Mouse (Mus musculus) left cerebral cortex, postnatal 4 days (tissue): ENCODE measurements around the gene Atg16l1. TPM values are rescaled to one million over a fixed set of nuclear protein-coding genes. Genes with fewer than 3 reads are reported as not detected.

Source experiments
- DNase-seq: peaks from one replicate; pipeline ENCODE4 v3.0.0-alpha.2; 2022
- intact Hi-C: fragments of 180-260 bp; cut with DNase I; formaldehyde crosslinking; loops from one replicate; pipeline ENCODE4 v1.15.1; 2025
- total RNA-seq, 2 experiments: library from RNA; stranded (reverse); gene quantifications; 2 replicates each; pipeline ENCODE4 v1.2.3; 2021

Atg16l1 gene
- total RNA-seq, 2 experiments from 2014 or later: 79.4 to 83.8 TPM

DNA sequence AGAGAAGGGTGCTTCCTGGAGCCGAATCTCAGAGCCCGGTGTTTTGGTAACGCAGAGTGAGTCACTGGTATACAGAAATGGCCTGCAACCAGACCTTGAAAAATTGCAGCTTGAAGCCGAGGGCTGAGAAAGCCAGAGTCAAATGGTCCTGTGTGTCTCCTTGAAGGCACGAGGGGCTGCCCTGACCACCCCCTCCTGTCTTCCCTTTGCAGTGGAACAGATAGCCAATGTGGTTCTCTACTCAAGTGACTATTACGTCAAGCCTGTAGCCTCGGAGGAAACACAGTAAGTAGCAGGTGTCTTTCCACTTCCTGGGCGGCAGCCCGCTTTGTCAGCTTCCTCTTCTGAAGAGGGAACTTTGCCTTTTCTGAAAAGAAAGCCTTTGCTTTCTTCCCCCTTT lies 72.5 kb downstream of the Atg16l1 start:
- no peak for DNase-seq
- intact Hi-C loops: no loop called here

DNA sequence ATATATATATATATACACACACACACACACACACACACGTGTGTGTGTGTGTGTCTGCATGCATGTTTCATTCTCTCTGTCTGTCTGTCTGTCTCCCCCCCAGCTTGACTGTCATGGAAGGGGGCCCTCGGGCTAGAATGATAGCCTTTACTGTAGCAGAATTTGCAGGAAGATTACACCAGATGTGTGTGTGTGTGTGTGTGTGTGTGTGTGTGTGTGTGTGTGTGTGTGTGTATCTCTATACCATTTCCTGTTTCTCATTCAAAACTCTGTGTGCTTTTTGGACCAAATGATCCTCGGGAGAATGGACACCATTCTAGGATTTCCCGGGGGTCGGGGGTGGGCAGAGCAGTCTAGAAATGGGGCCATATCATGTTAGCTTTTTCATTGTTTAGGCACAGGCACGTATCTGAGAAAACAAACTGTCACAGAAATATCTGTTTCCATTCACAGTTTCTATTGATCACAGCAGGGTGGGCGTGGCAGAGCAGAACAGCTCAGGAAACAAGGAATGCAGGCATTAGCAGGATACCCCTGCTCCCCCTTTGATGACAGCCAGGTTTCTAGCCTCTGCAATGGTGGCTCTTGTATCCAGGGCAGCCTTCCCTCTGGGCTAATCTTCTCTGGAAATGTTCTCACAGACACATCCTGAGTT lies 73.4 kb downstream of the Atg16l1 start:
- no peak for DNase-seq
- intact Hi-C loops: no loop called here

GRCm38 (mm10) chr1:87829621-87830211 lies 74.0 kb downstream of the Atg16l1 start:
- intact Hi-C loops: no loop called here
- no peak for DNase-seq

DNA sequence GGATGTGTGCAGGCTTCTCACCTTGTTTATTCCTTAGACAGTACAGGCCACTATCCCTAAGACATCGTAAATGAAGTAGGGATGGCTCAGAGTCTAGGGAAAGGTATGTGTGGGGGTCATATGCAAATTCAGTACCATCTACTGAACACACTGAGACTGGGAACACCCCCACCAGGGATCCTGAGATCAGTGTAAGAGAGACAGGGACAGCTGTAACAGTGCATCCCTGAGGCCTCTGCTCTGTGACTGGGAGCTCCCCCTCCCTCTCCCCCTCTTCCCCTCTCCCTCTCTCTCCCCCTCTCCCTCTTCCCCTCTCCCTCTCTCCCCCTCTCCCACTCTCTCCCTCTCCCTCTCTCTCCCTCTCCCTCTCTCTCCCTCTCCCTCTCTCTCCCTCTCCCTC lies 80.8 kb downstream of the Atg16l1 start:
- DNase-seq: no peak
- intact Hi-C loops: no loop called here

DNA sequence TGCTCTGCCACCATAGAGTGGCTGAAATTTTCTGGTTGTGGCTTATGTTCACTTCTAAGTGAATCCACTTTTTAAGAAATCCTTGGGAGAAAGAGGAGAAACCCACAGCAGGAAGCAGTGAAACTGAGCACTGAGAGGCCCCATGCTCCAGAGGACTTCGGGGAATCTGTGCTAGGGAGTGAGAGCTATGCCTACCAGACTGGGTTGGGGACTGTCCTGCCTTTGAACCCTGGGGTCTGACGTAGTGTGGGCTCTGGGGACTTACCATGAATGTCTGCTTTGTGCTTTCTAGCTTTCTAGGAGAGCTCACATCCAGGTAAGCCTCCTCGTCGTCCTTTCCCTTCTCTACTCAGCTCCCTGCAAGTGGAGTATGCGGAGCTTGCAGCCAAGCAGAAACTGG lies 81.3 kb downstream of the Atg16l1 start:
- intact Hi-C loops: no loop called here
- DNase-seq: no peak

DNA sequence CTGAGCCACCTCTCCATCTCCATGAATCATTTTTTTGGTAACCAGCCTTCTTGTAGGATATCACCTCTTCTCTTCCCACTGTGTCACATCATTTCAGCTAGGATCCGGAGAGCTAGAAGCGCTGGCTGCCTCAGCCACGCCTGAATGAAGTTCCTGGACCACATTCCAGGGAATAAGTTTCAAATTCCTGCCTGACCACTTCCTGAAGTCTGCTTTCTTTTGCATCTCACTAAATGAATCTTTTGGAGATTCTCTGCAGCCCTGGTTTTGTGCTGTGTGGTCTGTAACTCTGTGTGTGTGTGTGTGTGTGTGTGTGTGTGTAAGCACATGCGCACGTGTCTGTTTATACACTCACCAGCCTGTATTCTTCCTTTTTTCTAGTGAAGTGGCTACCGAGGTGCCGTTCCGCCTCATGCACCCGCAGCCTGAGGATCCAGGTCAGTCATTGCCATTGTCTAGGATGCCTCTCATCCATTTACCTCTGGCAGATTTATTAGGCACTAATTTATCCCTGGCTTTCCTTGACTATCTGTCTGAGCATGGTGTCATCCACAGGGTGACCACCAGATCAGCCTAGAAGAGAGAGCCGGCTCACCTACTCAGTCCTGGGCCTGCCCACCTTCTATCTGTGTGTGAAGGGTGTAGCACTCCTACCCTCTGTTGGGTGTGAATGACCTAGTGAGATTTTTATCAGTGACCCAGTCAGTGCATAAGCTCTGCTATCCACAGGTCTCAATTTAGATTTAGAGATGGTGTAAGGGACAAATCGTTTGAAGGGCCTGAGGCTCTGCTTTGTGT lies 84.9 kb downstream of the Atg16l1 start:
- DNase-seq: no peak

More for the DNA sequence above, 84.9 kb downstream of the Atg16l1 start:
- intact Hi-C loops: no loop called here

Other genes starting within 250 kb of the Atg16l1 start
- under 1 TPM; 0.70 to 0.95 TPM for gene Neu2, start 246.0 kb upstream of the Atg16l1 start, total RNA-seq
- 10 to 100 TPM; 92.5 to 94.7 TPM for gene Ngef, start 182.0 kb upstream of the Atg16l1 start, total RNA-seq
- gene Inpp5d, start 135.6 kb upstream of the Atg16l1 start, total RNA-seq: 10 to 100 TPM; 10.2 to 10.7 TPM
- gene Sag, start 47.8 kb downstream of the Atg16l1 start, total RNA-seq: 1 to 10 TPM; 1.1 to 2.0 TPM
- 100 to 1,000 TPM; 132 to 138 TPM for gene Dgkd, start 97.4 kb downstream of the Atg16l1 start, total RNA-seq